Mouse (Mus musculus) cortical plate, adult 2 months (tissue): ENCODE data around the gene Trim43a.

Source experiments
- CTCF ChIP-seq: fragments of 200-500 bp; IDR thresholded peaks from 2 replicates; pipeline ENCODE4 v1.5.1; 2011; ENCODE audit warnings: mild to moderate bottlenecking, control low read depth, low read length; ENCODE audit not compliant: insufficient read depth; ENCODE audit errors: extremely low read depth
- POLR2A ChIP-seq: fragments of 200-500 bp; IDR thresholded peaks from 2 replicates; pipeline ENCODE4 v1.6.1; 2011; ENCODE audit warnings: mild to moderate bottlenecking, low read length, control low read depth; ENCODE audit not compliant: insufficient read depth; ENCODE audit errors: extremely low read depth

GRCm38 (mm10) chr9:88539546-88540224, 41.0 kb upstream of the Trim43a start:
- no peak for TF ChIP-seq CTCF
- no peak for TF ChIP-seq POLR2A
